Mouse (Mus musculus): ENCODE data around the gene Bcar1.

- no peak for TF ChIP-seq POLR2A (IDR thresholded peaks at IDR 0.05; ENCODE audit: borderline replicate concordance, control insufficient read depth, low read depth, low read length)
- TF ChIP-seq CTCF (IDR thresholded peaks at IDR 0.05; ENCODE audit: control insufficient read depth, insufficient read depth, low read length), result no peak
Measured at GRCm38 (mm10) chr8:111678848-111679247, 64.8 kb downstream of the Bcar1 start.
